Mouse (Mus musculus) olfactory bulb, adult 2 months (tissue): ENCODE results near the gene Rhod. TPM values are rescaled to one million over a fixed set of nuclear protein-coding genes. Genes with fewer than 3 reads are reported as not detected.
A peak's percentile ranks its signal among the peaks of the same experiment; 100 is the strongest.

ENCODE experiments used
- H3K27ac ChIP-seq: fragments of 200-500 bp; 2 replicates; pipeline ENCODE4 v1.5.1; 2012; ENCODE audit warnings: low read depth, low read length; ENCODE audit not compliant: insufficient read depth
- H3K4me1 ChIP-seq: fragments of 200-500 bp; 2 replicates; pipeline ENCODE4 v1.6.1; 2012; ENCODE audit warnings: low read length; ENCODE audit not compliant: control insufficient read depth, insufficient read depth
- H3K4me3 ChIP-seq: fragments of 200-500 bp; 2 replicates; pipeline ENCODE4 v1.5.1; 2012; ENCODE audit warnings: mild to moderate bottlenecking, low read depth, low read length, moderate library complexity; ENCODE audit not compliant: insufficient read depth
- CTCF ChIP-seq: fragments of 200-500 bp; IDR thresholded peaks from 2 replicates; pipeline ENCODE4 v1.5.1; 2012; ENCODE audit warnings: low read depth, mild to moderate bottlenecking, low read length, moderate library complexity; ENCODE audit not compliant: insufficient read depth
- POLR2A ChIP-seq: fragments of 200-500 bp; IDR thresholded peaks from 2 replicates; pipeline ENCODE4 v1.6.1; 2012; ENCODE audit warnings: mild to moderate bottlenecking, low read depth, low read length, moderate library complexity; ENCODE audit not compliant: insufficient read depth
- WGBS: fragments of 180-500 bp; shearing (Covaris S2); methylation state at CpG from one replicate; pipeline ENCODE4 v1.1.7; 2018; 5-methylcytosine and 5-hydroxymethylcytosine counted together
- polyA plus RNA-seq: library from polyadenylated mRNA; stranded (reverse); fragments of >200 nt; gene quantifications from 2 replicates; pipeline ENCODE4 v1.2.4, GENCODE M21; 2012; ENCODE audit warnings: low replicate concordance; ENCODE audit not compliant: missing spikeins, insufficient read depth, insufficient read length

Rhod gene
- not detected in 2 replicates for polyA plus RNA-seq

DNA sequence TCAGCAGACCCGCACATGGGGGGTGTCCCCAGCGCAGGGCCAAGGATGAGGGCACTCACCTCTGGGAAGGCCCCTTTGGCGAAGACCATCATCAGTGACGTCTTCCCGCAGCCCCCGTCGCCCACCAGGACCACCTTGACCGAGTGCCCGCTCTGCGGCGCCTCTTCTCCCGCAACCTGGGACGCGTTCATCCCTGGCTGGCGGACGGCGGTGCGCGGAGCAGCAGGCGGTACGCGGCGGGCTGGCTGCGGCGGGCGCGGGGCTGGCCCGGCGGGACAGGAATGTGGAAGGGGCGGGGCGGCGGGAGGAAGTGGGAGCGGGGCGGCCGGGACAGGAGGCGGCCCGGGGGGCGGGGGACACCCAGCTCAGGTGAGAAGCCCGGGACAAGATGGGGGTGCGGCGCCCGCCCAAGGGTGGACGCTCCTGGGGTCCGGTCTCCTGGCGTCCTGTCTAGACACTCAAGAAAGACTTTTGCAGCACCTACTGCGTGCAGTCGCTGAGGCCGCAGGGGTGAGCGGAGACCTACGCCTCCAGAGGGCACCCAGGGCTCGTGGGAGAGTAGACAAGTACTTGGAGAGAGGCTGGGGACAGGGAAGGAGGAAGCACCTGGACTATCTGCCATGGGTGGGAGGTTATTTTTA is at the start of gene Rhod:
TSS of gene Rhod (minus strand) at position 272 of the 641 bp plus-strand sequence.
- Histone ChIP-seq H3K27ac (no peak within 1 kb of the TSS), H3K4me3 (peak within 1 kb of the TSS; percentile 45), H3K4me1 (peaks cover 11% of the 10 kb centered on the region; the same call in 1 of the 2 replicates)
- TF ChIP-seq POLR2A: no peak
- no peak for TF ChIP-seq CTCF
- WGBS: 3% methylated on average over 44 of the region's 51 CpGs

DNA sequence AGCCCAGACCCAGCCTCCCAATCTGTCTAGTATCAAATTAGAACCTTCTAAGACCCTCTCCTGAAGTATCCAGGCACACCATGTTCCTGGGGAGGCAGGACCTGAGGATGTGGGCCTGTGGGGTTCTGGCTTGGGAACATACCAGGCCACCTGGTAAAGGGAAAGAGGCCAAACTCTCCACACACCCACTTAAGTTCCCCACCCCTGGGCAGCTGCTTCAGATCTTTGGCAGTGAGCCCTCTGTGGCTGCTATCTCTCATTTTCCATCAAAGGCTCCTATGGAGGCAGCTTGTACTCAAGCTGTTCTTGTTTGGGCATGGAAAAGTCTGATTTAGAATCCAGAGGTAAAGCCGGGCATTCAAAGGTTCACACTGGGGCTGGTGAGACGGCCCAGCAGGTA is 48.6 kb upstream of the Rhod start:
- TF ChIP-seq CTCF (no peak), POLR2A (no peak)
- no peak overlapping the region for H3K4me3 ChIP-seq
- no peak overlapping the region for H3K27ac ChIP-seq
- WGBS: 59% methylated on average over 2 of the region's 2 CpGs
- H3K4me1 ChIP-seq: peaks cover 8% of the 10 kb centered on the region

DNA sequence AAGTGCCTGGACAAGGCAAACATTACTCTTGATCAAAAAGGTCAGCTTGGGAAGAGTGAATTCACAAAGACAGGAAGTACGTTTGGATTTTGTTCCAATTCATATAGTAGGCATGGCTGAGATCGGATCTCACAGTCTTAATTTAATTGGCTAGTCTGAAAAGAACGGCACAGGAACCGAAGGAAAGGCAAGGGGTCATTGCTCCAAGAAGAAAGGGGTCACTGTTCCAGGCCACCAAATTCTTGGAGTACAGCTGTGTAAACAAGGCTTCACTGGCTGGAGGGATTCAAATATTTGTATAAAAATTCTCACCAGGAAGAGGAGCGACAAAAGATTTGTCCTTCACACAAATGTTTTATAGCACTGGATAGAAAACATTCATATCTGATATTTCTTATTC is 45.8 kb upstream of the Rhod start:
- 74% methylated on average over 5 of the region's 5 CpGs for WGBS
- TF ChIP-seq CTCF: no peak
- Histone ChIP-seq H3K4me1 (peaks cover 8% of the 10 kb centered on the region), H3K27ac (no peak overlapping the region), H3K4me3 (no peak overlapping the region)

DNA sequence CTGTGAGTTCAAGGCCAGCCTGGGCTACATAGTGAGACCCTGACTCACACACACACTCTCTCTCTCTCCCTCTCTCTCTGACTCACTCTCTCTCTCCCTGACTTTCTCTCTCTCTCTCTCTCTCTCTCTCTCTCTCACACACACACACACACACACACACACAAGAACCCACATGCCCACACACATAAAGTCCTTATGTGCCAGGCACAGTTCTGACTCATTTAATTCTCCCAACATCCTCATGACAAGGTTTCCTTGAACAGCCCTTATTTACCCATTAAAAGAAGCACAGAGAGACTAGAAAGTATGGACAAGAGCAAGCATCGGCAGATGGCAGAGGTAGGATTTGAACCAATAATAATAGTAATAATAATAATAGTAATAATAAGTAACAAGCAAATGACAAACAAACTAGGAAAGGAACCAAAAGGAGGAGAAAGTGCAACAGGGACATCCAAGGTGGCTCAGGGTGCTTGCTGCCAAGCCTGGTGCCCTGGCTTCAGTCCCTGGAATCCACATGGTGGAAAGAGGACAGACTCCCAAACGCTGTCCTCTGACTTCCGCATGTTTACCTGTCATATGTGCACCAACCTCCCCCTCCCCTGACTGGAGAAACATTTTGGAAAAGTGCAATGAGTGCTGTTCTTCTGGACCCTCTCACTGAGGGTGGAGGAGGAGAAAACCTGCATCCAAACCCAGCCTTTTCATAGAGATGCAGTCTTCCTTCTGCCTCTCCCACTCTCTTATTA is 43.1 kb upstream of the Rhod start:
- no peak overlapping the region for H3K27ac ChIP-seq
- 44% methylated on average over 3 of the region's 3 CpGs for WGBS
- no peak overlapping the region for H3K4me3 ChIP-seq
- H3K4me1 ChIP-seq: peaks cover 13% of the 10 kb centered on the region
- TF ChIP-seq CTCF: no peak
- no peak for TF ChIP-seq POLR2A

- WGBS: 67% methylated on average over 4 of the region's 4 CpGs
- H3K4me1 ChIP-seq: peaks cover 18% of the 10 kb centered on the region
- H3K27ac ChIP-seq: no peak overlapping the region
- TF ChIP-seq CTCF: no peak
- no peak for TF ChIP-seq POLR2A
- no peak overlapping the region for H3K4me3 ChIP-seq
Observed at GRCm38 (mm10) chr19:4481326-4481725, 42.1 kb upstream of the Rhod start.

DNA sequence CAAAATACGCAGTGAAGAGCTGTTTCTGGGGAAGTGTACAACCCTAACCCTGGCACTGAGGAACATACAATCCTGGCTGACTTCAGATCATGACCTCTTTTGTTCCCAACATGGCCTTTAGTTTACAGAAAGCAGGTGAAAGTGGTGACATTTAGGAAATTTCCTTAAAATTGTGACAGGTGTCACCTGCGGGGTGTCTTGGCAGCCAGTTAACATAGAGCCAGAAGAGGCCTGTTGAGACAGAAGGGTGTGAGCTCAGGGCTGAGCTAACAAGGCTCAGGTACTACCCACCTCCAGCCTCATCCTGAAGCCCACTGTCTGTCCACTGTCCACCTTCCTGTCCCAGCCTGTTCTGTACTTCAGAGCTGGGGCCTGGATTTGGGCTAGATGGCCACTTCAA is 40.8 kb upstream of the Rhod start:
- no peak for TF ChIP-seq CTCF
- no peak for TF ChIP-seq POLR2A
- 94% methylated on average over 2 of the region's 2 CpGs for WGBS
- no peak overlapping the region for H3K27ac ChIP-seq
- no peak overlapping the region for H3K4me3 ChIP-seq
- peaks cover 29% of the 10 kb centered on the region for H3K4me1 ChIP-seq

GRCm38 (mm10) chr19:4478190-4478516 is 38.9 kb upstream of the Rhod start:
- TF ChIP-seq CTCF (no peak), POLR2A (no peak)
- 39% methylated on average over 1 of the region's 1 CpGs for WGBS

GRCm38 (mm10) chr19:4477345-4478189 is 38.3 kb upstream of the Rhod start, which contains the start of gene Syt12:
TSS of gene Syt12 (minus strand) at chr19:4477447.
- TF ChIP-seq CTCF (no peak), POLR2A (no peak)
- 20% methylated on average over 21 of the region's 21 CpGs for WGBS
- Histone ChIP-seq H3K4me1 (peaks cover 31% of the 10 kb centered on the region), H3K4me3 (peak within 1 kb of the TSS; percentile 61), H3K27ac (peak within 1 kb of the TSS; percentile 74)

More at GRCm38 (mm10) chr19:4478190-4478516, 38.9 kb upstream of the Rhod start:
- Histone ChIP-seq H3K4me1 (peaks cover 34% of the 10 kb centered on the region), H3K27ac (no peak overlapping the region), H3K4me3 (no peak overlapping the region)
